Mouse (Mus musculus): ENCODE measurements at regions not wholly inside any gene's neighbourhood (a gene's known extent, or its start where the extent isn't known, plus 50 kb on each side); places are given as distances from the start of the nearest gene placed in this dataset.

DNA sequence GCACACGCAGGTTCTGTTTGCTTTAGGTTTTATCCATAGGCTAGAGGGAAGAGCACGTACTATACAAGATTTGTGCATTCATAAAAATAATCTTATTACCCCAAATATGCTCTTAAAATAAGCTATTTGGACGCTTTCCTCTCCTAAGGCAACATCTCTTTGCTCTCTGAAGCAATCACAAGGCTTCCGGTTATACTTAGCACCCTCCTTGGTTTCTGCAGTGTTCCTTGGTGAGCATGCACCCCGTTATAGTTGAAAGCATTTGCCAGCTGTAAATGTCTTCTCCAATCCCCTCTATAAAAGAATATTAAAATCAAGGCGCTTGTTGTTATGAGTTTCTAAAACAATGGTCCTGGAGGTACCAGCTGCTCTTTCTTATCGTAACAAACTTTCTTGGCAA is 386.4 kb upstream of the Gm6657 start:
- TF ChIP-seq HCFC1 (IDR thresholded peaks at IDR 0.05; ENCODE audit: borderline replicate concordance, insufficient read depth, low read length) (no peak), MAFK (IDR thresholded peaks at IDR 0.05; ENCODE audit: insufficient read depth, low read depth, low read length) (no peak), ZNF384 (IDR thresholded peaks at IDR 0.05; ENCODE audit: low read depth, low read length) (no peak), ZC3H11A (IDR thresholded peaks at IDR 0.05; ENCODE audit: borderline replicate concordance, low read depth, low read length) (no peak), CHD2 (IDR thresholded peaks at IDR 0.05; ENCODE audit: low read depth, low read length) (no peak)
